Mouse (Mus musculus) myocyte (in vitro differentiated cells): ENCODE results near the gene Tnnt2.

Experiments
- CEBPB ChIP-seq: IDR thresholded peaks from 2 replicates; pipeline ENCODE4 v1.6.1; 2011; ENCODE audit warnings: mild to moderate bottlenecking, moderate library complexity; ENCODE audit not compliant: poor library complexity, insufficient read depth, severe bottlenecking
- E2F4 ChIP-seq: IDR thresholded peaks from one replicate; pipeline ENCODE4 v1.6.1; 2011; ENCODE audit warnings: mild to moderate bottlenecking, control low read depth, moderate library complexity; ENCODE audit not compliant: insufficient read depth
- MAX ChIP-seq: IDR thresholded peaks from one replicate; pipeline ENCODE4 v1.6.1; 2011; ENCODE audit warnings: low read depth, mild to moderate bottlenecking, control low read depth
- MYOD1 ChIP-seq, 3 experiments: IDR thresholded peaks; one replicate each; pipeline ENCODE4 v1.6.1; 2011; ENCODE audit warnings: control low read depth in 2 of 3, low read depth in 2 of 3, mild to moderate bottlenecking in 2 of 3, moderate library complexity in 1 of 3; ENCODE audit not compliant: insufficient read length in 2 of 3, control insufficient read depth in 1 of 3
- MYOG ChIP-seq, 3 experiments: IDR thresholded peaks; one replicate each; pipeline ENCODE4 v1.6.1; 2011; ENCODE audit warnings: control low read depth in 2 of 3, low read depth in 2 of 3, mild to moderate bottlenecking in 2 of 3; ENCODE audit not compliant: insufficient read length in 2 of 3, control insufficient read depth in 1 of 3, insufficient read depth in 1 of 3
- POLR2A ChIP-seq: IDR thresholded peaks from one replicate; pipeline ENCODE4 v1.6.1; 2011; ENCODE audit warnings: low read depth, mild to moderate bottlenecking, control low read depth, moderate library complexity; ENCODE audit not compliant: insufficient read length
- POLR2AphosphoS2 ChIP-seq: IDR thresholded peaks from one replicate; pipeline ENCODE4 v1.6.1; 2011; ENCODE audit warnings: low read depth, control low read depth; ENCODE audit not compliant: insufficient read length
- SRF ChIP-seq: IDR thresholded peaks from one replicate; pipeline ENCODE4 v1.6.1; 2011; ENCODE audit warnings: low read depth; ENCODE audit not compliant: control insufficient read depth, insufficient read length
- TCF12 ChIP-seq: IDR thresholded peaks from one replicate; pipeline ENCODE4 v1.6.1; 2011; ENCODE audit warnings: mild to moderate bottlenecking, control low read depth; ENCODE audit not compliant: poor library complexity, insufficient read depth, severe bottlenecking
- TCF3 ChIP-seq: IDR thresholded peaks from one replicate; pipeline ENCODE4 v1.6.1; 2011; ENCODE audit warnings: low read depth, control low read depth; ENCODE audit not compliant: insufficient read length

- TF ChIP-seq MYOG (IDR thresholded peaks at IDR 0.05; ENCODE audit: control insufficient read depth in 1 of 3, insufficient read depth in 1 of 3, insufficient read length in 2 of 3, low read depth in 2 of 3), result no peak
- TF ChIP-seq CEBPB, result no peak
- no peak for TF ChIP-seq E2F4
- TF ChIP-seq MYOD1 (IDR thresholded peaks at IDR 0.05; ENCODE audit: control insufficient read depth in 1 of 3, insufficient read length in 2 of 3, low read depth in 2 of 3), result no peak
- TF ChIP-seq POLR2A, result no peak
- TF ChIP-seq SRF, result no peak
- no peak for TF ChIP-seq MAX
- TF ChIP-seq TCF12, result no peak
- no peak for TF ChIP-seq POLR2AphosphoS2
- TF ChIP-seq TCF3, result no peak
Measured at GRCm38 (mm10) chr1:135838626-135839025, 2.5 kb downstream of the Tnnt2 start.
